Mouse (Mus musculus) NIH3T3 (cell line): ENCODE data around the gene B3gat1.

Experiments
- DNase-seq: peaks from one replicate; pipeline ENCODE4 v3.0.0-alpha.2; 2012; ENCODE audit warnings: low read depth

The B3gat1 gene

GRCm38 (mm10) chr9:26733206-26733891, at the start of gene B3gat1:
B3gat1 (plus strand) TSS chr9:26733728.
- no peak for DNase-seq

- DNase-seq = no peak
Observed at GRCm38 (mm10) chr9:26689171-26689570, 44.4 kb upstream of the B3gat1 start.

- no peak for DNase-seq
Observed at GRCm38 (mm10) chr9:26689956-26690698, 43.4 kb upstream of the B3gat1 start.

- DNase-seq = no peak
Observed at GRCm38 (mm10) chr9:26692641-26693040, 40.9 kb upstream of the B3gat1 start.

- DNase-seq = no peak
Observed at GRCm38 (mm10) chr9:26694656-26695055, 38.9 kb upstream of the B3gat1 start.

GRCm38 (mm10) chr9:26695178-26695577, 38.4 kb upstream of the B3gat1 start:
- DNase-seq = no peak

GRCm38 (mm10) chr9:26698286-26698685, 35.2 kb upstream of the B3gat1 start:
- DNase-seq = no peak

- no peak for DNase-seq
Observed at GRCm38 (mm10) chr9:26700329-26700728, 33.2 kb upstream of the B3gat1 start.

- DNase-seq = no peak
Observed at GRCm38 (mm10) chr9:26718388-26718787, 15.1 kb upstream of the B3gat1 start.

GRCm38 (mm10) chr9:26721771-26722170, 11.8 kb upstream of the B3gat1 start:
- DNase-seq = no peak

- DNase-seq = no peak
Observed at GRCm38 (mm10) chr9:26725709-26726108, 7.8 kb upstream of the B3gat1 start.

GRCm38 (mm10) chr9:26727445-26727844, 6.1 kb upstream of the B3gat1 start:
- DNase-seq = peak; percentile 61

GRCm38 (mm10) chr9:26728556-26728955, 5.0 kb upstream of the B3gat1 start:
- no peak for DNase-seq

- no peak for DNase-seq
Observed at GRCm38 (mm10) chr9:26733986-26734385, 458 bp downstream of the B3gat1 start.

GRCm38 (mm10) chr9:26737116-26737515, 3.6 kb downstream of the B3gat1 start:
- DNase-seq = no peak

- DNase-seq = no peak
Observed at GRCm38 (mm10) chr9:26742817-26743216, 9.3 kb downstream of the B3gat1 start.

- no peak for DNase-seq
Observed at GRCm38 (mm10) chr9:26747121-26747520, 13.6 kb downstream of the B3gat1 start.

- DNase-seq = no peak
Observed at GRCm38 (mm10) chr9:26748893-26749292, 15.4 kb downstream of the B3gat1 start.

GRCm38 (mm10) chr9:26760081-26760480, 26.6 kb downstream of the B3gat1 start:
- peak; percentile 6 for DNase-seq

GRCm38 (mm10) chr9:26760576-26760975, 27.0 kb downstream of the B3gat1 start:
- no peak for DNase-seq

GRCm38 (mm10) chr9:26762477-26762876, 28.9 kb downstream of the B3gat1 start:
- no peak for DNase-seq

- DNase-seq = no peak
Observed at GRCm38 (mm10) chr9:26768181-26768580, 34.7 kb downstream of the B3gat1 start.

GRCm38 (mm10) chr9:26775700-26776099, 42.2 kb downstream of the B3gat1 start:
- DNase-seq = no peak
